Mouse (Mus musculus): ENCODE data around the gene Dlec1.

DNA sequence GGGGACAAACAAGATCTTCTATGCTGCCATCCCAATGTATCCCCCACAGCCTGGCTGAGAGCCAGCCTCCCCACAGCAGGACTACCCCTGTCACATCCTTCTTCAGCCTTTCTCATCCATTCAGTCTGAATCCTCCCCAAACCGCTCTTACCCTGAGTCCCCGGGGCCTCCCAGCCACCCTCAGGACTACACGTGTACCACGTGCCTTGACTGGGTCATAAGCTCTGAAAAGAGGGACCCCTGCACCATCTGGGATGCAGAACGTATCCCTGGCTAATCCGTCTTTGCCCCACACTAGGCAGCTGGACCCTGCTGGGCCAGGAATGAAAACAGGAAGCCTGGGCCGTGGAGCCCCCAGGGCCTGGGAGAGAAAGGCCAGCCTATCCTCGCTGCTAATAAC, 20.2 kb upstream of the Dlec1 start:
- TF ChIP-seq CTCF (IDR thresholded peaks at IDR 0.05; ENCODE audit: borderline replicate concordance, insufficient read depth, low read length) (no peak), POLR2A (IDR thresholded peaks at IDR 0.05; ENCODE audit: low read depth, low read length) (no peak)
